15 mouse cellular contexts compared by ENCODE assay signal in genomic region chr8:106985404-106985821, GRCm38 (mm10). TPM values are rescaled to one million over a fixed set of nuclear protein-coding genes. Genes with fewer than 3 reads are reported as not detected.
DNase-seq lines count a peak whose midpoint lies in the region; ATAC-seq and TF ChIP-seq lines count a peak whose summit lies in the region.
"Had no signal": no experiment of that assay in that cellular context is flagged by ENCODE, and none has a peak within 500 bp of the region (broad histone marks: within the 10 kb centered on the region; RNA-seq: fewer than 3 reads in every experiment).

No protein-coding gene starts in this region.

- no peak for TF ChIP-seq CTCF in hindbrain, postnatal 0 days (IDR thresholded peaks at IDR 0.05; ENCODE audit: low read depth)

- H3K27me3 ChIP-seq in hindbrain, postnatal 0 days (ENCODE audit: insufficient read depth, low read length): no peaks in the 10 kb centered on the region
- H3K27me3 ChIP-seq: CH12.LX; heart, embryonic 13.5 days; kidney, embryonic 15.5 days; neural tube, embryonic 12.5 days had no signal

- H3K9me3 ChIP-seq in hindbrain, postnatal 0 days (ENCODE audit: low read length): no peaks in the 10 kb centered on the region
- H3K9me3 ChIP-seq: heart, embryonic 13.5 days; kidney, embryonic 15.5 days; midbrain, embryonic 10.5 days; neural tube, embryonic 12.5 days had no signal

- peak; percentile 51; the same call in 1 of the 2 replicates for ATAC-seq in hindbrain, postnatal 0 days
- ATAC-seq: lung, postnatal 0 days had no signal

- H3K4me2 ChIP-seq in hindbrain, postnatal 0 days (ENCODE audit: low read depth, low read length): 0 out of 2 replicates have a peak overlapping the region, but pooled peaks have one; percentile 7
- H3K4me2 ChIP-seq: heart, embryonic 13.5 days; kidney, embryonic 15.5 days; liver, embryonic 11.5 days; neural tube, embryonic 12.5 days had no signal

- H3K4me3 ChIP-seq in hindbrain, postnatal 0 days (ENCODE audit: low read length): no peak overlapping the region
- H3K4me3 ChIP-seq: heart, embryonic 13.5 days; kidney, embryonic 15.5 days; midbrain, embryonic 10.5 days; neural tube, embryonic 12.5 days had no signal

- WGBS in hindbrain, postnatal 0 days: 51% methylated on average over 9 of the region's 9 CpGs

- peak overlapping the region; percentile 54 for H3K27ac ChIP-seq in hindbrain, postnatal 0 days
- H3K27ac ChIP-seq: heart, embryonic 13.5 days; kidney, embryonic 15.5 days; midbrain, embryonic 10.5 days; neural tube, embryonic 12.5 days had no signal

- no peak overlapping the region for H3K9ac ChIP-seq in hindbrain, postnatal 0 days (replicated peaks; ENCODE audit: low read length)
- H3K9ac ChIP-seq: heart, embryonic 13.5 days; kidney, embryonic 15.5 days; neural tube, embryonic 12.5 days had no signal

- no peaks in the 10 kb centered on the region for H3K36me3 ChIP-seq in hindbrain, postnatal 0 days (ENCODE audit: insufficient read depth, low read length)
- H3K36me3 ChIP-seq: neural tube, embryonic 12.5 days had no signal

- peak; percentile 40 to 72 for DNase-seq in layer of hippocampus, adult 18-20 months (ENCODE audit: low spot score in 2 of 2)
- DNase-seq in layer of hippocampus, postnatal 25 days (ENCODE audit: extremely low spot score in 1 of 2, low spot score in 1 of 2): no peak
- DNase-seq in Muller cell, postnatal 12 days (ENCODE audit: inconsistent ontology term): peak; percentile 65
- DNase-seq in brain, adult 2 months (ENCODE audit: low read depth, low spot score): peak; percentile 62
- DNase-seq in hindbrain, postnatal 0 days (ENCODE audit: low spot score): peak; percentile 56
- DNase-seq in gastrocnemius, postnatal 10 days: no peak
- DNase-seq in adrenal gland, postnatal 14 days: no peak
- DNase-seq: adrenal gland, adult 2 months had no signal

- H3K4me1 ChIP-seq in hindbrain, postnatal 0 days (ENCODE audit: insufficient read depth, low read length): no peaks in the 10 kb centered on the region
- H3K4me1 ChIP-seq: heart, embryonic 13.5 days; midbrain, embryonic 10.5 days; neural tube, embryonic 12.5 days had no signal

RNA-seq across cellular contexts. Expression of gene Vps4a, which starts 45.6 kb away (rescaled TPM):
- total RNA-seq in layer of hippocampus, adult 18-20 months (2021): 100 to 1,000 TPM; 109 to 114 TPM
- total RNA-seq in layer of hippocampus, postnatal 25 days (2021): 100 to 1,000 TPM; 116 to 117 TPM
- 81.6 and 92.3 TPM in 2 replicates for total RNA-seq in hindbrain, postnatal 0 days (2014; rRNA removed)
- 153 and 155 TPM in 2 replicates for polyA plus RNA-seq in hindbrain, postnatal 0 days (2015; fragmentation: Nextera tagmentation; extraction: Ambion mirVana)
- 10 to 100 TPM; 48.1 to 50.4 TPM for total RNA-seq in gastrocnemius, postnatal 10 days (2021)
- total RNA-seq in adrenal gland, postnatal 14 days (2021): 58.6 and 63.6 TPM in 2 replicates

RNA-seq across cellular contexts. Expression of gene Sntb2, which starts 49.9 kb away (rescaled TPM):
- 10 to 100 TPM; 22.6 to 26.3 TPM for total RNA-seq in layer of hippocampus, adult 18-20 months (2021)
- total RNA-seq in layer of hippocampus, postnatal 25 days (2021): 10 to 100 TPM; 17.2 to 17.9 TPM
- 7.3 and 8.7 TPM in 2 replicates for total RNA-seq in hindbrain, postnatal 0 days (2014; rRNA removed)
- polyA plus RNA-seq in hindbrain, postnatal 0 days (2015; fragmentation: Nextera tagmentation; extraction: Ambion mirVana): 4.6 and 6.0 TPM in 2 replicates
- 10 to 100 TPM; 18.5 to 22.0 TPM for total RNA-seq in gastrocnemius, postnatal 10 days (2021)
- total RNA-seq in adrenal gland, postnatal 14 days (2021): 24.2 and 28.2 TPM in 2 replicates

Comparison
In these comparisons a context has a peak if more than half of its experiments do, and no peak if none do; other contexts are left out.
1. DNase-seq: peak in layer of hippocampus, adult 18-20 months (2 of 2), Muller cell, postnatal 12 days (single experiment), brain, adult 2 months (single experiment) and hindbrain, postnatal 0 days (single experiment); none in layer of hippocampus, postnatal 25 days (0 of 2), gastrocnemius, postnatal 10 days (single experiment) and adrenal gland, postnatal 14 days (single experiment).